Mouse (Mus musculus) hematopoietic stem cell, adult 5-6 weeks (primary cell): ENCODE measurements at regions not wholly inside any gene's neighbourhood (a gene's known extent, or its start where the extent isn't known, plus 50 kb on each side); places are given as distances from the start of the nearest gene placed in this dataset.

Experiments
- ATAC-seq, 2 experiments: fragments of 125-278 bp in 1 of 2; replicated peaks in 1 of 2; 2 replicates each; pipeline ENCODE4 v1.8.0; 2016 to 2017; ENCODE audit warnings: inconsistent platforms in 2 of 2, mild to moderate bottlenecking in 2 of 2, moderate number of reproducible peaks in 2 of 2, low read depth in 1 of 2, moderate TSS enrichment in 1 of 2; ENCODE audit not compliant: low FRiP score in 2 of 2, poor library complexity in 2 of 2, severe bottlenecking in 2 of 2, insufficient read depth in 1 of 2, low TSS enrichment in 1 of 2

- no peak for ATAC-seq
Observed at GRCm38 (mm10) chr17:92159325-92159724, 1039.5 kb upstream of the Adcyap1 start.

- ATAC-seq = no peak
Observed at GRCm38 (mm10) chr17:92185740-92186139, 1013.1 kb upstream of the Adcyap1 start.

GRCm38 (mm10) chr17:92210730-92211129 is 988.1 kb upstream of the Adcyap1 start:
- peak in 1 of 2 experiments; percentile 42; a peak in 1 of 4 replicates for ATAC-seq

- no peak for ATAC-seq
Observed at GRCm38 (mm10) chr17:92216464-92216863, 982.4 kb upstream of the Adcyap1 start.
